Mouse (Mus musculus) neural tube, embryonic 12.5 days (tissue): Measurements from ENCODE around the gene Gm20388. TPM values are rescaled to one million over a fixed set of nuclear protein-coding genes. Genes with fewer than 3 reads are reported as not detected.

Experiments used
- ATAC-seq: fragments of 200-750 bp; cut with Nextera tagmentation; 2 replicates; pipeline ENCODE4 v1.8.0; 2017; ENCODE audit warnings: low read depth, mild to moderate bottlenecking, moderate TSS enrichment, moderate library complexity; ENCODE audit not compliant: low FRiP score
- H3K27ac ChIP-seq: fragments of 300-500 bp; sonication (generic); 2 replicates; pipeline ENCODE4 v1.5.1; 2016
- H3K27me3 ChIP-seq: fragments of 300-500 bp; sonication (generic); replicated peaks from 2 replicates; pipeline ENCODE4 v1.6.1; 2016; ENCODE audit warnings: mild to moderate bottlenecking
- H3K36me3 ChIP-seq: fragments of 300-500 bp; sonication (generic); 2 replicates; pipeline ENCODE4 v1.6.1; 2016; ENCODE audit warnings: mild to moderate bottlenecking
- H3K4me1 ChIP-seq: fragments of 300-500 bp; sonication (generic); 2 replicates; pipeline ENCODE4 v1.6.1; 2016
- H3K4me2 ChIP-seq: fragments of 300-500 bp; sonication (generic); replicated peaks from 2 replicates; pipeline ENCODE4 v1.6.1; 2016; ENCODE audit warnings: mild to moderate bottlenecking
- H3K4me3 ChIP-seq: fragments of 300-500 bp; sonication (generic); 2 replicates; pipeline ENCODE4 v1.5.1; 2016
- H3K9ac ChIP-seq: fragments of 300-500 bp; sonication (generic); 2 replicates; pipeline ENCODE4 v1.6.1; 2016; ENCODE audit warnings: mild to moderate bottlenecking
- H3K9me3 ChIP-seq: fragments of 300-500 bp; sonication (generic); 2 replicates; pipeline ENCODE4 v1.6.1; 2016; ENCODE audit warnings: mild to moderate bottlenecking
- WGBS: fragments of 180-500 bp; shearing (Covaris S2); methylation state at CpG from one replicate; pipeline ENCODE4 v1.1.7; 2016; 5-methylcytosine and 5-hydroxymethylcytosine counted together
- polyA plus RNA-seq: library from polyadenylated mRNA; unstranded; fragments of >200 nt; fragmentation: Nextera tagmentation; extraction: Ambion mirVana; gene quantifications from 2 replicates; pipeline ENCODE4 v1.2.1, GENCODE M21; 2016

Gm20388 gene
- polyA plus RNA-seq, 1 experiment from 2014 or later, result not detected

- peak; percentile 26; the same call in 1 of the 2 replicates for ATAC-seq
- no peaks in the 10 kb centered on the region for H3K36me3 ChIP-seq
- peak overlapping the region; percentile 98 for H3K4me2 ChIP-seq
- no peak overlapping the region for H3K27ac ChIP-seq
- H3K9ac ChIP-seq, result peak overlapping the region; percentile 84; the same call in 1 of the 2 replicates
- no peaks in the 10 kb centered on the region for H3K9me3 ChIP-seq
- peaks cover 13% of the 10 kb centered on the region for H3K27me3 ChIP-seq
- H3K4me3 ChIP-seq, result peak overlapping the region; percentile 69; the same call in 1 of the 2 replicates
- peaks cover 85% of the 10 kb centered on the region for H3K4me1 ChIP-seq
Observed at GRCm38 (mm10) chr8:120227578-120227876, 316.9 kb downstream of the Gm20388 start.

GRCm38 (mm10) chr8:120227891-120228591 is 317.4 kb downstream of the Gm20388 start, which contains the start of gene Gse1:
Gse1 (plus strand) TSS chr8:120228456.
- H3K4me2 ChIP-seq, result peak within 1 kb of the TSS; percentile 98
- peaks cover 13% of the 10 kb centered on the region for H3K27me3 ChIP-seq
- 2% methylated on average over 38 of the region's 52 CpGs for WGBS
- H3K36me3 ChIP-seq, result no peaks in the 10 kb centered on the region
- peak within 1 kb of the TSS; percentile 72 for H3K27ac ChIP-seq
- H3K9ac ChIP-seq, result peak within 1 kb of the TSS; percentile 84
- H3K4me3 ChIP-seq, result peak within 1 kb of the TSS; percentile 69
- peaks cover 85% of the 10 kb centered on the region for H3K4me1 ChIP-seq
- H3K9me3 ChIP-seq, result no peaks in the 10 kb centered on the region
- peak; percentile 52 for ATAC-seq

- peak overlapping the region; percentile 69 for H3K4me3 ChIP-seq
- peak overlapping the region; percentile 72 for H3K27ac ChIP-seq
- peak overlapping the region; percentile 84 for H3K9ac ChIP-seq
- peak overlapping the region; percentile 98 for H3K4me2 ChIP-seq
- under 1% methylated on average over 116 of the region's 125 CpGs for WGBS
- no peaks in the 10 kb centered on the region for H3K9me3 ChIP-seq
- ATAC-seq, result peak; percentile 7; the same call in 1 of the 2 replicates
- peaks cover 13% of the 10 kb centered on the region for H3K27me3 ChIP-seq
- H3K4me1 ChIP-seq, result peaks cover 91% of the 10 kb centered on the region
- H3K36me3 ChIP-seq, result no peaks in the 10 kb centered on the region
Observed at GRCm38 (mm10) chr8:120228781-120229573, 318.3 kb downstream of the Gm20388 start.

- Histone ChIP-seq H3K9me3 (no peaks in the 10 kb centered on the region), H3K36me3 (no peaks in the 10 kb centered on the region), H3K9ac (peak overlapping the region; percentile 84), H3K4me2 (peak overlapping the region; percentile 98), H3K4me1 (peaks cover 93% of the 10 kb centered on the region), H3K27ac (no peak overlapping the region), H3K4me3 (peak overlapping the region; percentile 69), H3K27me3 (peaks cover 13% of the 10 kb centered on the region)
- under 1% methylated on average over 22 of the region's 22 CpGs for WGBS
- ATAC-seq, result no peak
Observed at GRCm38 (mm10) chr8:120229574-120229916, 318.9 kb downstream of the Gm20388 start.

- WGBS, result 4% methylated on average over 22 of the region's 22 CpGs
- Histone ChIP-seq H3K4me3 (peak overlapping the region; percentile 69), H3K4me1 (peaks cover 93% of the 10 kb centered on the region), H3K36me3 (no peaks in the 10 kb centered on the region), H3K9me3 (no peaks in the 10 kb centered on the region), H3K27me3 (peaks cover 13% of the 10 kb centered on the region), H3K9ac (peak overlapping the region; percentile 84), H3K27ac (no peak overlapping the region), H3K4me2 (peak overlapping the region; percentile 98)
- ATAC-seq, result no peak
Observed at GRCm38 (mm10) chr8:120230081-120230480, 319.4 kb downstream of the Gm20388 start.

- H3K27me3 ChIP-seq, result peaks cover 13% of the 10 kb centered on the region
- H3K4me1 ChIP-seq, result peaks cover 85% of the 10 kb centered on the region
- no peaks in the 10 kb centered on the region for H3K36me3 ChIP-seq
- H3K9me3 ChIP-seq, result no peaks in the 10 kb centered on the region
- ATAC-seq, result no peak
- 17% methylated on average over 18 of the region's 18 CpGs for WGBS
- H3K4me3 ChIP-seq, result peak overlapping the region; percentile 69
- no peak overlapping the region for H3K27ac ChIP-seq
- peak overlapping the region; percentile 84 for H3K9ac ChIP-seq
- peak overlapping the region; percentile 98 for H3K4me2 ChIP-seq
Observed at GRCm38 (mm10) chr8:120230715-120231614, 320.3 kb downstream of the Gm20388 start.

- H3K4me2 ChIP-seq, result peak overlapping the region; percentile 98
- WGBS, result 77% methylated on average over 3 of the region's 3 CpGs
- H3K27ac ChIP-seq, result no peak overlapping the region
- peak overlapping the region; percentile 69 for H3K4me3 ChIP-seq
- peaks cover 13% of the 10 kb centered on the region for H3K27me3 ChIP-seq
- H3K9ac ChIP-seq, result 0 out of 2 replicates have a peak overlapping the region, but pooled peaks have one; percentile 84
- H3K9me3 ChIP-seq, result no peaks in the 10 kb centered on the region
- no peak for ATAC-seq
- 0 out of 2 replicates have a peak, but pooled peaks cover 2% of the 10 kb centered on the region for H3K36me3 ChIP-seq
- H3K4me1 ChIP-seq, result peaks cover 79% of the 10 kb centered on the region
Observed at GRCm38 (mm10) chr8:120231870-120232269, 321.2 kb downstream of the Gm20388 start.

- 49% methylated on average over 4 of the region's 4 CpGs for WGBS
- Histone ChIP-seq H3K36me3 (0 out of 2 replicates have a peak, but pooled peaks cover 2% of the 10 kb centered on the region), H3K4me3 (peak overlapping the region; percentile 69), H3K4me2 (peak overlapping the region; percentile 98), H3K27ac (no peak overlapping the region), H3K4me1 (peaks cover 79% of the 10 kb centered on the region), H3K27me3 (peaks cover 13% of the 10 kb centered on the region), H3K9me3 (no peaks in the 10 kb centered on the region), H3K9ac (peak overlapping the region; percentile 57; the same call in 1 of the 2 replicates)
- ATAC-seq, result no peak
Observed at GRCm38 (mm10) chr8:120232398-120232797, 321.8 kb downstream of the Gm20388 start.

- Histone ChIP-seq H3K4me2 (peak overlapping the region; percentile 98), H3K27ac (no peak overlapping the region), H3K9ac (peak overlapping the region; percentile 57), H3K4me1 (peaks cover 73% of the 10 kb centered on the region), H3K27me3 (peaks cover 13% of the 10 kb centered on the region), H3K9me3 (no peaks in the 10 kb centered on the region), H3K4me3 (peak overlapping the region; percentile 69), H3K36me3 (0 out of 2 replicates have a peak, but pooled peaks cover 2% of the 10 kb centered on the region)
- no peak for ATAC-seq
- 35% methylated on average over 13 of the region's 13 CpGs for WGBS
Observed at GRCm38 (mm10) chr8:120232913-120233312, 322.3 kb downstream of the Gm20388 start.

- H3K9ac ChIP-seq, result no peak overlapping the region
- H3K4me3 ChIP-seq, result no peak overlapping the region
- no peaks in the 10 kb centered on the region for H3K9me3 ChIP-seq
- peaks cover 64% of the 10 kb centered on the region for H3K4me1 ChIP-seq
- H3K27ac ChIP-seq, result no peak overlapping the region
- 65% methylated on average over 12 of the region's 12 CpGs for WGBS
- no peak for ATAC-seq
- peaks cover 9% of the 10 kb centered on the region for H3K36me3 ChIP-seq
- peak overlapping the region; percentile 17; the same call in 1 of the 2 replicates for H3K4me2 ChIP-seq
- H3K27me3 ChIP-seq, result peaks cover 10% of the 10 kb centered on the region
Observed at GRCm38 (mm10) chr8:120234457-120234856, 323.8 kb downstream of the Gm20388 start.

GRCm38 (mm10) chr8:120234866-120235265 is 324.2 kb downstream of the Gm20388 start:
- 76% methylated on average over 8 of the region's 8 CpGs for WGBS
- Histone ChIP-seq H3K4me2 (peak overlapping the region; percentile 17; the same call in 1 of the 2 replicates), H3K9me3 (no peaks in the 10 kb centered on the region), H3K36me3 (peaks cover 9% of the 10 kb centered on the region), H3K9ac (no peak overlapping the region), H3K27me3 (peaks cover 8% of the 10 kb centered on the region), H3K27ac (no peak overlapping the region), H3K4me1 (peaks cover 59% of the 10 kb centered on the region), H3K4me3 (no peak overlapping the region)
- ATAC-seq, result no peak
